Mouse (Mus musculus): ENCODE results near the gene Ankrd6.

- TF ChIP-seq CTCF (conservative IDR thresholded peaks at IDR 0.05; ENCODE audit: low read length) (no peak), POU5F1 (IDR thresholded peaks at IDR 0.05; ENCODE audit: borderline replicate concordance, low read length) (no peak), NANOG (IDR thresholded peaks at IDR 0.05; ENCODE audit: borderline replicate concordance, low read length) (no peak)
These were observed 43.0 kb downstream of the Ankrd6 start for GRCm38 (mm10) chr4:32907631-32908030.

All from E14TG2a.4 (cell line).